In genomic region chr1:62159592-62159991, GRCm38 (mm10) we compare ENCODE assay signal across 16 mouse cellular contexts.
"Had no signal": no experiment of that assay in that cellular context is flagged by ENCODE, and none has a peak within 500 bp of the region (broad histone marks: within the 10 kb centered on the region; RNA-seq: fewer than 3 reads in every experiment).

No protein-coding gene starts in this region.

- H3K4me1 ChIP-seq: lung, embryonic 15.5 days; midbrain, embryonic 13.5 days; midbrain, embryonic 15.5 days; neural tube, embryonic 12.5 days; stomach, embryonic 15.5 days had no signal

- H3K4me3 ChIP-seq: lung, embryonic 15.5 days; megakaryocyte, embryonic 14.5 days; midbrain, embryonic 13.5 days; midbrain, embryonic 15.5 days; neural tube, embryonic 12.5 days; stomach, embryonic 15.5 days had no signal

- H3K9me3 ChIP-seq: lung, embryonic 15.5 days; megakaryocyte, embryonic 14.5 days; midbrain, embryonic 13.5 days; midbrain, embryonic 15.5 days; neural tube, embryonic 12.5 days; stomach, embryonic 15.5 days had no signal

- H3K36me3 ChIP-seq: lung, embryonic 15.5 days; midbrain, embryonic 13.5 days; midbrain, embryonic 15.5 days; neural tube, embryonic 12.5 days; stomach, embryonic 15.5 days had no signal

- H3K27ac ChIP-seq: lung, embryonic 15.5 days; macrophage; midbrain, embryonic 13.5 days; midbrain, embryonic 15.5 days; neural tube, embryonic 12.5 days; stomach, embryonic 15.5 days had no signal

- DNase-seq: lung, adult 2 months; lung, postnatal 14 days; lung, postnatal 36 days; right cerebral cortex, postnatal 14 days; thymus, adult 18-20 months; thymus, postnatal 14 days; thymus, postnatal 36 days had no signal

- H3K27me3 ChIP-seq: lung, embryonic 15.5 days; megakaryocyte, embryonic 14.5 days; midbrain, embryonic 13.5 days; midbrain, embryonic 15.5 days; neural tube, embryonic 12.5 days; stomach, embryonic 15.5 days had no signal

- H3K9ac ChIP-seq: lung, embryonic 15.5 days; midbrain, embryonic 13.5 days; midbrain, embryonic 15.5 days; neural tube, embryonic 12.5 days; stomach, embryonic 15.5 days had no signal

- H3K4me2 ChIP-seq: lung, embryonic 15.5 days; midbrain, embryonic 11.5 days; midbrain, embryonic 13.5 days; midbrain, embryonic 15.5 days; neural tube, embryonic 12.5 days; stomach, embryonic 15.5 days had no signal

- ATAC-seq: lung, postnatal 0 days; midbrain, embryonic 13.5 days; midbrain, embryonic 15.5 days had no signal
